ENCODE assay signal across 19 mouse cellular contexts in genomic region chr6:68964012-68964411, GRCm38 (mm10).
DNase-seq lines count a peak whose midpoint lies in the region; ATAC-seq and TF ChIP-seq lines count a peak whose summit lies in the region.
"Had no signal": no experiment of that assay in that cellular context is flagged by ENCODE, and none has a peak within 500 bp of the region (broad histone marks: within the 10 kb centered on the region; RNA-seq: fewer than 3 reads in every experiment).

No protein-coding gene starts in this region.

- no peaks in the 10 kb centered on the region for H3K9me3 ChIP-seq in hindbrain, embryonic 11.5 days (ENCODE audit: control insufficient read depth, low read length)
- H3K9me3 ChIP-seq in hindbrain, embryonic 14.5 days (ENCODE audit: control insufficient read depth, low read length) = no peaks in the 10 kb centered on the region
- H3K9me3 ChIP-seq in stomach, postnatal 0 days (ENCODE audit: control insufficient read depth, low read length) = no peaks in the 10 kb centered on the region
- H3K9me3 ChIP-seq: forebrain, embryonic 12.5 days; liver, embryonic 13.5 days had no signal

- no peak for TF ChIP-seq EP300 in stomach, postnatal 0 days (optimal IDR thresholded peaks at IDR 0.05)

- no peaks in the 10 kb centered on the region for H3K4me1 ChIP-seq in hindbrain, embryonic 11.5 days (replicated peaks; ENCODE audit: control insufficient read depth, insufficient read depth, low read length)
- H3K4me1 ChIP-seq in hindbrain, embryonic 14.5 days (replicated peaks; ENCODE audit: control insufficient read depth, insufficient read depth, low read length) = no peaks in the 10 kb centered on the region
- H3K4me1 ChIP-seq in stomach, postnatal 0 days (replicated peaks; ENCODE audit: control insufficient read depth, insufficient read depth) = no peaks in the 10 kb centered on the region
- H3K4me1 ChIP-seq: forebrain, embryonic 12.5 days; heart, embryonic 13.5 days; liver, embryonic 13.5 days had no signal

- H3K4me2 ChIP-seq in hindbrain, embryonic 11.5 days (replicated peaks; ENCODE audit: low read depth, low read length) = no peak overlapping the region
- H3K4me2 ChIP-seq in hindbrain, embryonic 14.5 days (replicated peaks) = no peak overlapping the region
- H3K4me2 ChIP-seq in stomach, postnatal 0 days (replicated peaks; ENCODE audit: low read depth) = no peak overlapping the region
- H3K4me2 ChIP-seq: forebrain, embryonic 12.5 days; heart, embryonic 13.5 days; liver, embryonic 13.5 days had no signal

- ATAC-seq in hindbrain, embryonic 11.5 days (ENCODE audit: low FRiP score) = no peak
- no peak for ATAC-seq in hindbrain, embryonic 14.5 days (ENCODE audit: low FRiP score)
- no peak for ATAC-seq in stomach, postnatal 0 days (ENCODE audit: low FRiP score, low TSS enrichment)
- ATAC-seq: activated CD4-positive, CD25-positive, alpha-beta regulatory T cell, adult 4 months; hindbrain, postnatal 0 days; midbrain, embryonic 16.5 days had no signal

- H3K36me3 ChIP-seq in hindbrain, embryonic 11.5 days (ENCODE audit: control insufficient read depth, insufficient read depth, low read length) = no peaks in the 10 kb centered on the region
- no peaks in the 10 kb centered on the region for H3K36me3 ChIP-seq in hindbrain, embryonic 14.5 days (replicated peaks; ENCODE audit: control insufficient read depth, insufficient read depth)
- no peaks in the 10 kb centered on the region for H3K36me3 ChIP-seq in stomach, postnatal 0 days (ENCODE audit: control insufficient read depth, insufficient read depth, low read length)
- H3K36me3 ChIP-seq: forebrain, embryonic 12.5 days; heart, embryonic 13.5 days; liver, embryonic 13.5 days had no signal

- no peaks in the 10 kb centered on the region for H3K27me3 ChIP-seq in hindbrain, embryonic 11.5 days (ENCODE audit: control insufficient read depth, insufficient read depth, low read length)
- H3K27me3 ChIP-seq in hindbrain, embryonic 14.5 days (ENCODE audit: control insufficient read depth, insufficient read depth, low read length) = no peaks in the 10 kb centered on the region
- no peaks in the 10 kb centered on the region for H3K27me3 ChIP-seq in stomach, postnatal 0 days (ENCODE audit: control insufficient read depth, insufficient read depth, low read length)
- H3K27me3 ChIP-seq: forebrain, embryonic 12.5 days; heart, embryonic 13.5 days; liver, embryonic 13.5 days had no signal

- H3K27ac ChIP-seq in hindbrain, embryonic 11.5 days (ENCODE audit: low read depth, low read length) = no peak overlapping the region
- H3K27ac ChIP-seq in hindbrain, embryonic 14.5 days = no peak overlapping the region
- H3K27ac ChIP-seq in stomach, postnatal 0 days (replicated peaks) = no peak overlapping the region
- H3K27ac ChIP-seq: forebrain, embryonic 12.5 days; heart, embryonic 13.5 days; hindbrain, postnatal 0 days; liver, embryonic 13.5 days had no signal

- no peak overlapping the region for H3K4me3 ChIP-seq in hindbrain, embryonic 11.5 days (ENCODE audit: low read depth, low read length)
- no peak overlapping the region for H3K4me3 ChIP-seq in hindbrain, embryonic 14.5 days (replicated peaks; ENCODE audit: low read length)
- no peak overlapping the region for H3K4me3 ChIP-seq in stomach, postnatal 0 days (ENCODE audit: low read depth, low read length)
- H3K4me3 ChIP-seq: forebrain, embryonic 12.5 days; heart, embryonic 13.5 days; liver, embryonic 13.5 days had no signal

- no peak overlapping the region for H3K9ac ChIP-seq in hindbrain, embryonic 11.5 days (ENCODE audit: low read depth, low read length)
- no peak overlapping the region for H3K9ac ChIP-seq in hindbrain, embryonic 14.5 days
- H3K9ac ChIP-seq in stomach, postnatal 0 days (ENCODE audit: low read length) = no peak overlapping the region
- H3K9ac ChIP-seq: forebrain, embryonic 12.5 days; heart, embryonic 13.5 days; liver, embryonic 13.5 days had no signal

- peak; percentile 0 for DNase-seq in hindbrain, embryonic 11.5 days (ENCODE audit: low spot score)
- DNase-seq in hindbrain, embryonic 14.5 days (ENCODE audit: low spot score) = no peak
- DNase-seq in lung, postnatal 36 days = peak; percentile 5
- no peak for DNase-seq in lung, postnatal 25 days (ENCODE audit: low spot score)
- peak; percentile 5 for DNase-seq in NIH3T3 (ENCODE audit: low read depth)
- DNase-seq in stomach, postnatal 0 days (ENCODE audit: low spot score) = no peak
- no peak for DNase-seq in frontal cortex, postnatal 10 days (ENCODE audit: low spot score in 2 of 2)
- DNase-seq in ovary, adult 18-20 months (ENCODE audit: low spot score) = no peak
- DNase-seq: adrenal gland, postnatal 25 days; cerebellum, adult 2 months; heart, postnatal 36 days; kidney, adult 2 months; liver, embryonic 13.5 days; lung, postnatal 10 days had no signal

- peak; percentile 35 for TF ChIP-seq CTCF in stomach, postnatal 0 days (IDR thresholded peaks at IDR 0.05; ENCODE audit: low read depth)

Comparison
In these comparisons a context has a peak if more than half of its experiments do, and no peak if none do; other contexts are left out.
1. DNase-seq: peak in hindbrain, embryonic 11.5 days (single experiment), lung, postnatal 36 days (single experiment) and NIH3T3 (single experiment); none in hindbrain, embryonic 14.5 days (single experiment), lung, postnatal 25 days (single experiment), stomach, postnatal 0 days (single experiment), frontal cortex, postnatal 10 days (0 of 2) and ovary, adult 18-20 months (single experiment).